Mouse (Mus musculus): ENCODE results near the gene Pbx4. TPM values are rescaled to one million over a fixed set of nuclear protein-coding genes. Genes with fewer than 3 reads are reported as not detected.
A peak's percentile ranks its signal among the peaks of the same experiment; 100 is the strongest.

Pbx4 gene
- polyA plus RNA-seq, 1 experiment from 2014 or later: 7.7 TPM

- Histone ChIP-seq H3K4me1 (replicated peaks; ENCODE audit: insufficient read depth, low read length) (peaks cover 16% of the 10 kb centered on the region), H3K9me3 (replicated peaks; ENCODE audit: low read length) (no peaks in the 10 kb centered on the region), H3K4me3 (replicated peaks; ENCODE audit: low read depth, low read length) (peak overlapping the region; percentile 28), H3K27me3 (ENCODE audit: insufficient read depth, low read length) (peaks cover 70% of the 10 kb centered on the region), H3K36me3 (ENCODE audit: insufficient read depth, low read length) (peaks cover 9% of the 10 kb centered on the region; the same call in 1 of the 2 replicates), H3K9ac (ENCODE audit: low read depth, low read length) (peak overlapping the region; percentile 35; the same call in 1 of the 2 replicates), H3K4me2 (ENCODE audit: low read length) (peak overlapping the region; percentile 54), H3K27ac (no peak overlapping the region)
- ATAC-seq (replicated peaks; ENCODE audit: low FRiP score, low read depth) (no peak; the same call in 1 of the 2 replicates), DNase-seq (ENCODE audit: low spot score) (no peak)
- 6% methylated on average over 24 of the region's 24 CpGs for WGBS
- TF ChIP-seq CTCF (IDR thresholded peaks at IDR 0.05; ENCODE audit: low read depth): no peak
Observed at GRCm38 (mm10) chr8:69888244-69888866, 56.1 kb downstream of the Pbx4 start.

- WGBS: 2% methylated on average over 32 of the region's 32 CpGs
- DNase-seq (ENCODE audit: low spot score): no peak
- H3K9me3 ChIP-seq (replicated peaks; ENCODE audit: low read length): no peaks in the 10 kb centered on the region
- peak overlapping the region; percentile 35; the same call in 1 of the 2 replicates for H3K9ac ChIP-seq (ENCODE audit: low read depth, low read length)
- H3K4me2 ChIP-seq (ENCODE audit: low read length): peak overlapping the region; percentile 54
- no peak for TF ChIP-seq CTCF (IDR thresholded peaks at IDR 0.05; ENCODE audit: low read depth)
- H3K27me3 ChIP-seq (ENCODE audit: insufficient read depth, low read length): peaks cover 64% of the 10 kb centered on the region
- H3K4me3 ChIP-seq (replicated peaks; ENCODE audit: low read depth, low read length): peak overlapping the region; percentile 28
- no peak; the same call in 1 of the 2 replicates for ATAC-seq (replicated peaks; ENCODE audit: low FRiP score, low read depth)
- peaks cover 13% of the 10 kb centered on the region; the same call in 1 of the 2 replicates for H3K36me3 ChIP-seq (ENCODE audit: insufficient read depth, low read length)
- H3K27ac ChIP-seq: no peak overlapping the region
- peaks cover 16% of the 10 kb centered on the region for H3K4me1 ChIP-seq (replicated peaks; ENCODE audit: insufficient read depth, low read length)
Observed at GRCm38 (mm10) chr8:69888902-69889301, 56.6 kb downstream of the Pbx4 start.

GRCm38 (mm10) chr8:69890813-69891241, 58.5 kb downstream of the Pbx4 start:
- no peak overlapping the region for H3K4me3 ChIP-seq (replicated peaks; ENCODE audit: low read depth, low read length)
- TF ChIP-seq CTCF (IDR thresholded peaks at IDR 0.05; ENCODE audit: low read depth): peak; percentile 84
- peak; percentile 64 for DNase-seq (ENCODE audit: low spot score)
- H3K9ac ChIP-seq (ENCODE audit: low read depth, low read length): no peak overlapping the region
- peaks cover 45% of the 10 kb centered on the region for H3K27me3 ChIP-seq (ENCODE audit: insufficient read depth, low read length)
- no peak overlapping the region for H3K4me2 ChIP-seq (ENCODE audit: low read length)
- ATAC-seq (replicated peaks; ENCODE audit: low FRiP score, low read depth): no peak
- H3K36me3 ChIP-seq (ENCODE audit: insufficient read depth, low read length): peaks cover 13% of the 10 kb centered on the region; the same call in 1 of the 2 replicates
- 41% methylated on average over 19 of the region's 19 CpGs for WGBS
- no peaks in the 10 kb centered on the region for H3K9me3 ChIP-seq (replicated peaks; ENCODE audit: low read length)
- H3K4me1 ChIP-seq (replicated peaks; ENCODE audit: insufficient read depth, low read length): peaks cover 16% of the 10 kb centered on the region
- no peak overlapping the region for H3K27ac ChIP-seq

GRCm38 (mm10) chr8:69893863-69894262, 61.6 kb downstream of the Pbx4 start:
- H3K4me3 ChIP-seq (replicated peaks; ENCODE audit: low read depth, low read length): no peak overlapping the region
- no peak overlapping the region for H3K4me2 ChIP-seq (ENCODE audit: low read length)
- H3K36me3 ChIP-seq (ENCODE audit: insufficient read depth, low read length): peaks cover 16% of the 10 kb centered on the region; the same call in 1 of the 2 replicates
- TF ChIP-seq CTCF (IDR thresholded peaks at IDR 0.05; ENCODE audit: low read depth): peak; percentile 69
- WGBS: 47% methylated on average over 17 of the region's 17 CpGs
- no peaks in the 10 kb centered on the region for H3K9me3 ChIP-seq (replicated peaks; ENCODE audit: low read length)
- H3K27ac ChIP-seq: no peak overlapping the region
- H3K4me1 ChIP-seq (replicated peaks; ENCODE audit: insufficient read depth, low read length): peaks cover 6% of the 10 kb centered on the region
- H3K27me3 ChIP-seq (ENCODE audit: insufficient read depth, low read length): peaks cover 16% of the 10 kb centered on the region
- DNase-seq (ENCODE audit: low spot score): peak; percentile 75
- H3K9ac ChIP-seq (ENCODE audit: low read depth, low read length): no peak overlapping the region
- peak; percentile 40; the same call in 1 of the 2 replicates for ATAC-seq (replicated peaks; ENCODE audit: low FRiP score, low read depth)

GRCm38 (mm10) chr8:69894836-69895332, 62.6 kb downstream of the Pbx4 start:
- no peak for ATAC-seq (replicated peaks; ENCODE audit: low FRiP score, low read depth)
- Histone ChIP-seq H3K9me3 (replicated peaks; ENCODE audit: low read length) (no peaks in the 10 kb centered on the region), H3K36me3 (ENCODE audit: insufficient read depth, low read length) (peaks cover 16% of the 10 kb centered on the region; the same call in 1 of the 2 replicates), H3K9ac (ENCODE audit: low read depth, low read length) (no peak overlapping the region), H3K27me3 (ENCODE audit: insufficient read depth, low read length) (0 out of 2 replicates have a peak, but pooled peaks cover 7% of the 10 kb centered on the region), H3K4me2 (ENCODE audit: low read length) (no peak overlapping the region), H3K4me1 (replicated peaks; ENCODE audit: insufficient read depth, low read length) (no peaks in the 10 kb centered on the region), H3K4me3 (replicated peaks; ENCODE audit: low read depth, low read length) (no peak overlapping the region), H3K27ac (no peak overlapping the region)
- TF ChIP-seq CTCF (IDR thresholded peaks at IDR 0.05; ENCODE audit: low read depth): no peak
- 67% methylated on average over 6 of the region's 6 CpGs for WGBS
- DNase-seq (ENCODE audit: low spot score): no peak

- H3K4me1 ChIP-seq (replicated peaks; ENCODE audit: insufficient read depth, low read length): no peaks in the 10 kb centered on the region
- peaks cover 16% of the 10 kb centered on the region; the same call in 1 of the 2 replicates for H3K36me3 ChIP-seq (ENCODE audit: insufficient read depth, low read length)
- ATAC-seq (replicated peaks; ENCODE audit: low FRiP score, low read depth) (no peak), DNase-seq (ENCODE audit: low spot score) (no peak)
- 71% methylated on average over 4 of the region's 4 CpGs for WGBS
- H3K9ac ChIP-seq (ENCODE audit: low read depth, low read length): no peak overlapping the region
- H3K4me3 ChIP-seq (replicated peaks; ENCODE audit: low read depth, low read length): no peak overlapping the region
- no peaks in the 10 kb centered on the region for H3K27me3 ChIP-seq (ENCODE audit: insufficient read depth, low read length)
- no peaks in the 10 kb centered on the region for H3K9me3 ChIP-seq (replicated peaks; ENCODE audit: low read length)
- H3K4me2 ChIP-seq (ENCODE audit: low read length): no peak overlapping the region
- TF ChIP-seq CTCF (IDR thresholded peaks at IDR 0.05; ENCODE audit: low read depth): no peak
- no peak overlapping the region for H3K27ac ChIP-seq
Observed at GRCm38 (mm10) chr8:69895772-69896451, 63.6 kb downstream of the Pbx4 start.
